Mouse (Mus musculus): ENCODE data around the gene Ppa1.

Gene Ppa1

DNA sequence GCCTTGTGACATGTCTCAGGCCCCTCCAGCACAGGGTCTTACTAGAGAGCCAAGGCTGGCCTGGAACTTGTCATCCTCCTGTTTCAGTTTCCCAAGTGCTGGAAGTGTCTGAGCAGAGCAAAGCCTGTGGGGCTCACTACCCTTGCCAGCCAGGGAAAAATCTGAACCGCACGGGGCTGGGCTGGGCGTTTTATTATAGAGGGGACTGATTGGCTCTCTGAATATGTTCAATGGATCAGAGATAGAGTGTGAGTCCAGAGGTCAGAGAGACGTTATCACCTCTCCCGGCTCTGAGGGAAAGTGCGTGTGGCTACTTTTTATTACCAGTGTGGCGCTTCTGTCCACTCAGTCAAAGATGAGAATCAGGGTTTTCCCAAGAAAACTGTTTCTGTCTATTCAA lies 1.8 kb upstream of the Ppa1 start:
- no peak for DNase-seq (ENCODE audit: low spot score in 2 of 2)

DNA sequence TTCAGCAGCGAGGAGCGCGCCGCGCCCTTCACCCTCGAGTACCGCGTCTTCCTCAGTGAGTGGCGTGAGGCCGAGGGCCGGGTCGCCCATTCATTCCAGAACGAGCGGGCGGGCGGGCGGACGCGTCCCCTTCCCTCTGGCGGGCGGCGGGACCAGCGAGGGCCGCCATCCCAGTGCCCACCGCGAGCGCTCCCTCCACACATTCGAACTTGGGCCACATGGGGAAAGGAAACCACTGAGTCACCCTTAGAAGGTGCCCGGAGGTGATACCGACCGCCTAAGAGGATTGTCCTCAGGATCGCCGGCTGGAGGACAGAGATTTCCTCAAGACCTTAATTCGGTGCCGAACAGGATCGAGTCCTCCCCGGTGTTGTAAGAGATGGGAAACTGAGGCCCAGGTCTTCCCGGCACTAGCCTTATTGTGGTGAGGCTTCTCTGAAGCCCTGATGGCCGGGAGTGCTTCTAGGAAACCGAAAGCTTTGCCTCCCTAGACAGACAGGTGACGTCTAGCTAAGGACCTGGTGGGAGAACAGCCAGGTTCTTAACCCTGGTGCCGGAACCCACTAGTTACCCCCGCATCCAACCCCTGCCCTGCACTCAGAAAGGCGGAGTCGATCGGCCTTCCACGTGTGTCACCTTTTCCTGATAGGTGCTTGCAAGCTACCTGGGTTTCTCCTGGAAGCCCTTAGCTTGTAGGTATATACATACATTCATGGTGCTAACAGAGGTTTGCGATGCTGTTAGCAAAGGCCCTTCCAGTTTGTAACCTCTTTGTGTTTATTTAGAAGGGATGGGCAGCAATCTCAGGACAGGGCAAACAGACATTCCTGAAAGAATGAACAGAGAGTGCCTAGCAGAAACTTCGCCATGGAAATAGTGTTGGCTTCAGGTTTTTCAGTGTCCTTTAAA lies 639 bp downstream of the Ppa1 start:
- DNase-seq (ENCODE audit: low spot score in 2 of 2) = no peak

DNA sequence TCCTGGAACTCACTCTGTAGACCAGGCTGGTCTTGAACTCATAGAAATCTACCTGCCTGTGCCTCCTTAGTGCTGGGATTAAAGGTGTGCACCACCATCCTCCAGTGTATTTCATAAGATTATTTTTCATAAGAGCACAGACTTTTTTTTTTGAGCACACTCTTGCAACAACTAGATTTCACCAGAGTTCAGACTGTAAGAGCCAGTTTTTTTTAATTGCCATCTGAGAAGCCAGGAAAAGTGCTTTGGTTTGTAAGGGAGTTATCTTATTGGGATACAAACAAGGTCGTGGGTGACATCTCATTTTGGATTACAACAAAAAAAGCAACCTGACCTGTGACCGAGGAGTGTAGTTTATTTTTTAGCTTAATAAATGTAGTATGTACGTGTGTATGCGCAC lies 5.8 kb downstream of the Ppa1 start:
- no peak for DNase-seq (ENCODE audit: low spot score in 2 of 2)

DNA sequence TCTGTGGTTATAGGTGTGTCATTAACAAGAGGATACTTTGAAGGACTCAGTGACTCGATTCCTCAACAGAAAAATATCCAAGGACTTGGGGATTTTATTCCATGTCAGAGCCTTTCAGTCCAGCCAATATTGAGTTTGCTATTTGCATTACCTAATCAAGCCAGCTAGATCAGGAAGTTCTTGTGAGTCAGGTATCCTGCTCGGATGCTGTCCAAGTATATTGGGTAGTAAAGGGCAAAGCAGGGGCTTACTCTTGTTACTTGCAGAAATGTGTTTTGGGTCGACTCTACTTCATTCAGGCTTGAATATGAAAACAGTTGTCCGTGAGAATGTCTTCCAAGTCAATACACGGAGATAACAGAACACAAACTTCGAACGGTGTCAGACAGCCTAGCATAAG lies 6.3 kb downstream of the Ppa1 start:
- DNase-seq (ENCODE audit: low spot score in 2 of 2) = no peak

DNA sequence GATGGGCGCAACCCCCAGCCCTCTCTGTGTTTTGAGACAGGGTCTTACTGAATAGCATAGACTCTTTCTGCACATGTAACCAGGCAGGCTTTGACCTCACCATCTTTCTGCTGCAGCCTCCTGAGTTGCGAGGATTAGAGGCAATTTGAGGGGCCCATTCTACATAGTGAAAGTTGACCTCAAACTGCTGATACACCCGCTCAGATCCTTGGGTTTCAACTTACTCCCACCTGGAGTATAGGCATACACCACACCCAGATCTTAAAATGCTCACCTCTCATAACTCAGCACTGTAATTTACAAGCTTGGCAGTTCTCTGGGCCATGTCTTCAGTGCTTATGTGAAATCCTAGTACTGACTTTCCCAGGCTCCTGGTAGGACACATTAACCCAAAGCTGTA lies 6.8 kb downstream of the Ppa1 start:
- no peak for DNase-seq (ENCODE audit: low spot score in 2 of 2)

DNA sequence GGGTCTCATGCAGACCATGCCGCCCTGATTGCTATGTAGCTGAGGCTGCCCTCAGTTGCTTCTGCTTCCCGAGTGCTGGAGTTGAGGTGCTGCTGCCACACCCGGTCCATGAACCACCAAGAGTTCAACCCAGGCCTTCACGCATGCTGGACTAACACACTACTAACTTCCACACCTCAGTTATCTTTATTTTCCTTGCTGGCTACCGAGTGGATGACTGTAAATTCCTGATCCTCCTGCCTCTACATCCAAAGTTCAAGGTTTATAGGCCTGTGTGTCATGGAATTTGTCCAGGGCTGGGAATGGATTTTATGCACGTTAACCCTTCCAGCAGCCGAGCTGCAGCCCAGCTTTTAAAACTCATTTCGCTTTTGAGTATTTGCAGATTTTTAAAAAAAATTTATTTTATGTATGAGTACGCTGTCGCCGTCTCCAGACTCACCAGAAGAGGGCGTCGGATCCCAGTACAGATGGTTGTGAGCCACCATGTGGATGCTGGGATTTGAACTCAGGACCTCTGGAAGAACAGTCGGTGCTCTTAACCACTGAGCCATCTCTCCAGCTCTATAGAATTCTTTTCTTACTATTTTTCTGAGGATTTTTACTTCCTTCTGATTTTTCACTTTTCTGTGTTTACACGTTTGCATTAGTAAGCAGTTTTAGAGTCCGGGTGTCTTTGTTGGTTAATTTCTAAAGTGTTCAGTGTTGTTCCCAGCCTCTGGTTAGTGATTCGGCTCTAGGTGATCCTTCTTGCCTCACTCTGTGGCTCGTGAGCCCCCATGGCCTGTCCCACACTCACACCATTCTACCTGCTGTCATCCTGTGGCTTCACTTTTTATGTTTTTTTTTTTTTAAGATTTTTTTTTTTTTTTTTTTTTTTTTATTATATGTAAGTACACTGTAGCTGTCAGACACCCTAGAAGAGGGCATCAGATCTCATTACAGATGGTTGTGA lies 8.9 kb downstream of the Ppa1 start:
- no peak for DNase-seq (ENCODE audit: low spot score in 2 of 2)

DNA sequence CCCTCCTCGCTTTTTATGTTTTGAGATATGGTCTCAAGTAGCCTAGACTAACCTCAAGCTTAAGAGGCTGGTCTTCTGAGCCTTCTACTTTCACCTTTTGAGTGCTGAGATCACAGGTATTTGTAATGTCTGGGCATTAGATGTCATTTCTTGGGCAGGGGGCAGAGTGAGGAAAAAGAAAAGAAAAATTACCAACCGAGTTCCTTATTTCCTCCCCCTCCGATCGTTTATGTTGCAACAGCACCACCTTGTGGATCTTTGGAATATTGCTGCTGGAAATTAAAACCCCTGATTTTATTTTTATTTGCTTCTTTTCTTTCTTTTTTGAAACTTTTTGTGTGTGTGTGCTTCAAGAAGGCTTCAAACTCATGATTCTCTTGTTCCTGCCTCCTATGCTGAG lies 9.6 kb downstream of the Ppa1 start:
- DNase-seq (ENCODE audit: low spot score in 2 of 2) = no peak

DNA sequence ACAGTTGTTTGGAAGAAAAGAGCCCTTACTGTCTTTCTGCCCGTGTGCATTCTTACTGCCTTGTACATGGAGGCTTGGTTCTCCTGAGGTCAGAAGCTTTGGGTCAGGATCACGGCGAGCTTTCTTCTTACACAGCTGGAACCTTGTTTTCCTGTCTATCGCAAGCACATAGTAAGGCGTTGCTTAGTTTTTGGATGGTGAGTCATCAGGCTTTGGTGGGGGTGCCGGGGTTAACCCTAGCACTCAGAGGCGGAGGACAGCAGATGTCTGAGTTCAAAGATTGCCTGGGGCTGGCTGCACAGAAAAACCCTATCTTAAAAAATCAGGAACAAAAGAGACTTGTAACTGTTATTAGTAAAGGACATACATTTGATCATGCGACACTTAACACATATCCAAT lies 13.5 kb downstream of the Ppa1 start:
- peak in 1 of 2 experiments; percentile 32 for DNase-seq (ENCODE audit: low spot score in 2 of 2)

DNA sequence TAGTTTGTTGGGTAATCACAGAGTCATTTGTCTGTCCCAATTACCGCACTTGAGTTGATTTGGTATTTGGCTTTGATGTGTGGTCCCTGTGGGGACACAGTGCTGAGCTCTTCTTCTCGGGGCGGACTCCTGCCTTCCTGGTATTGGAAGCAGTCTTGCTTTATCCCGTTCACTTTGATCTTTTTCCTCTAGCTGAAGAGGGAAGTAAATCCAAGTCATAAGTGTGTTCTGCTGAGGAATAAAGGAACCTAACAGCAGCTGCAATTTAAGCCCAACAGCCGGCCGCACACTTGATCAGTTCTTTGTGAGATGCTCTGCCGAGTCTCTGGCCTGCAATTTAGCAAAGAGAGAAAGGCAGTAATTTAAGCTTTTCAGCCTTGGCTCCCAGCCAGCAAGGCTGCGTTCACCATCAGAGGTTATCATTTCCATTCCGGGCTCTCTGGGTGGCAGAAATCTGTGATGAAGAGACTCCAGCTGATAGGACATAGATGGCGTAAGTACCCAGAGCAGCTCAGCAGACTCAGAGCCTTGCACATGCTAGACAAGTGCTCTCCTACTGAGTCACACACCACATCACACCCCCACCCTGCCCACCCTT lies 14.1 kb downstream of the Ppa1 start:
- no peak for DNase-seq (ENCODE audit: low spot score in 2 of 2)

DNA sequence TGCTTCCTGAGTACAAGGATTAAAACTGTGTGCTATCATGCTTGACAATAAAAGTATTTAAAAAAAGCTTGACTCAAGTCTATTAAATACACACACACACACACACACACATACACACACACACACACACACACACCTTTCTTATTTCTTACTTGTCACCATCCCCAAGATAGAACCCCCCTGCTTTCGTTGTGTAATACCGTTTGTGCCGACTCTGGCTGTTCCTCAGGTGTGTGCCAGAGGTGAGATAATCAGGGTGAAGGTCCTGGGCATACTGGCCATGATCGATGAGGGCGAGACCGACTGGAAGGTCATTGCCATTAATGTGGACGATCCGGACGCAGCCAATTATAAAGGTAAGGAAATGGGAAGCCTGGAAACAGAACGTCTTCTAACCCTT lies 16.8 kb downstream of the Ppa1 start:
- no peak for DNase-seq (ENCODE audit: low spot score in 2 of 2)

DNA sequence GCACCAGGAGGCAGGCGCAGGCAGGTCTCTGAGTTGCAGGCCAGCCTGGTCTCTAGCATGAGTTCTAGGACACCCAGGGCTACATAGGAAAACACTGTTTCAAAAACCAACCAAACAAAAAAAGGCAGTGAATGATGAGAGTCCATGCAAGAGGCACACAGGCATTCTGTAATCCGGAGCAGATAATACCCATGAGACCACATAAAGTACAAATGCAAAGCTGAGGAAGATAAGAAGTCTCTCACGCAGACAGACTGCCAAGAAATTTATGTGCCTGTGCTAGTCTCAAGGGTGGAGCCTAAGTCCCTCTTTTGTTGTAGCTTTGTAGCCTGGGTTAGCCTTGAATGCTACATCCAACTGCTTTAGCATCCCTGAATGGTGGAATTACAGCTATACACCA lies 17.3 kb downstream of the Ppa1 start:
- no peak for DNase-seq (ENCODE audit: low spot score in 2 of 2)

DNA sequence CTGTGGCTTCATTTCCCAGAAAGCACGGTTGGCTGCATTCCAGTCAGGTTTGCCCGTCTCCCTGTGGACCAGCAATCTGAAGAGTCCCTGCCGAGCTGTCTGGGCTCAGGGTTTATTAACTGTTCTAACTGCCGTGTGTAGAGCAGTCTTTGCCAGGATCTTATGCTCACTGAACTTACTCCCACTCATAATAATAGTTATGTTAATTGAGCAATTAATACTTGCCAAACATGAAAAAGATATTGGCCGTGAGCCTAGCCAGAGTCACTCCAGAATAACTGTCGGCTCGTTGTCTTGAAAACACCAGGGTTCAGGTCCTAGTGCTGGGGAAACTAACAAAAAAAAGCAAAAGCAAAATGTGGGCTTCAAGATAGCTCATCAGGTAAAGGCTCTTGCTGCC lies 20.9 kb downstream of the Ppa1 start:
- no peak for DNase-seq (ENCODE audit: low spot score in 2 of 2)

DNA sequence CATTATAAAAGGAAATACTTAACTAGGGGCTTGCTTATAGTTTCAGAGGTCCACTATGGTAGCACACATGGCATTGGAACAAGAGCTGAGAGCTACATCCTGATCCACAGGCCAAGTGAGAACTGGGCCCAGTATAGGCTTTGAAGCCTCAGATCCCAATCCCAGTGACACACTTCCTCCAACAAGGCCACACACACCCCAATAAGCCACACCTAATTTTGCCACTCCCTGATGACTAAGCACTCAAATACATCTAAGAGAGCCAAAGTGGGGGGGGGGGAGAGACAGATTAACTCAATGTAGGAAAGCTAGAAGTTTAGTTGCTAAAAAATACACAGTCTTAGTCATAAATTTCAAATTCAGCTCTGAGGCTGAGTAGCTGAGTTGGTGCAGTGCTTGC lies 21.5 kb downstream of the Ppa1 start:
- DNase-seq (ENCODE audit: low spot score in 2 of 2) = no peak

DNA sequence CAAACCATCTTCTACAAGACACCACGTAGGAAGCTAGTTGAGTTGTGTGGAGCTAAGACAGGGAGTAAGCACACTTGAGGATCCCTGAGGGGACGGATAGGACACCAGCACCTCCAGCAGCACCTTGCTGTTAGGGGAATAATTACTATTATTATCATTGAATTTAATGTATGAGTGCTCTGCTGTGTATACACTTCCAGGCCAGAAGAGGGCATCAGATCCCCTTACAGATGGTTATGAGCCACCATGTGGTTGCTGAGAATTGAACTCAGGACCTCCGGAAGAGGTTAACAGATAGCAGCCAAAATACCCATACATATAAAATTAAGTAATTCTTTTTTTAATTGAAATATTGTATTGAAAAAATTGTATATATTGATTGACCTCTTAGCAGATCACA lies 22.4 kb downstream of the Ppa1 start:
- DNase-seq (ENCODE audit: low spot score in 2 of 2) = no peak

DNA sequence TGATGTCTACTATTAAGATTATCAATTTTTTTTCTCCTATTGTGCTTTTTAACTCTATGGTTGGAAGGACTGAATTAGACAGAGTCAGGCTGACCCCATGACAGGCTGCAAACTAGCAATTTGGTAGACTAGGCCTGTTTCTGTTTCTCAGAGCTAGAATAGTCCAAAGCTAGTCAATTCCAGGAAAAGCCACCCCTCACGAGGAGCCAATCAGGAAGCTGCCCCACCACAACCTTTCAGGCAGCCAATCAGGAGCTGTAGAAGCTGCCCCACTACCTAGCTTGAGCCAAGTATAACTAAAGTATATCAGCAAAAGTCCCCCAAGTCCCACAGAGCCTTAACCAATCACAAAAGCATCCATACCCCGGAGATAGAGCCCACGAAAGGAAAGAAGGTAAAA lies 27.6 kb downstream of the Ppa1 start:
- DNase-seq (ENCODE audit: low spot score in 2 of 2) = no peak

DNA sequence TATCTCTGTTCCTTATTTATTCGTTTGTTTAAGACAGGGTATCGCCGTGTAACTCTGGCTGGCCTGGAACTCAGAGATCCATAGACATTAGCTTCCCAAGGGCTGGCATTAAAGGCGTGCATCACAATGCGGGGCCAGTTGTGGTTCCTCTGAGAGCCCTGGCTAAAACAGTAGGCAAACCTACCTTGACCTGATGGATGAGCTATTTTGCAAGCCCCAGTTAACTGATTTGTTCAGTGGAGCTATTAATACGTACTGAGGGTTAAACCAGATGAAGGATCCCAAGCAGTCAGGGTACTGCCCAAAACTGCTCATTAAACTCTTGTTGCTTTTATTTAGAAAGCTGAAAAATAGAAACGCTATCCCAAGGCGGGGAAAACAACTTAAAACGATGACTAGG lies 31.2 kb downstream of the Ppa1 start:
- DNase-seq (ENCODE audit: low spot score in 2 of 2) = no peak

DNA sequence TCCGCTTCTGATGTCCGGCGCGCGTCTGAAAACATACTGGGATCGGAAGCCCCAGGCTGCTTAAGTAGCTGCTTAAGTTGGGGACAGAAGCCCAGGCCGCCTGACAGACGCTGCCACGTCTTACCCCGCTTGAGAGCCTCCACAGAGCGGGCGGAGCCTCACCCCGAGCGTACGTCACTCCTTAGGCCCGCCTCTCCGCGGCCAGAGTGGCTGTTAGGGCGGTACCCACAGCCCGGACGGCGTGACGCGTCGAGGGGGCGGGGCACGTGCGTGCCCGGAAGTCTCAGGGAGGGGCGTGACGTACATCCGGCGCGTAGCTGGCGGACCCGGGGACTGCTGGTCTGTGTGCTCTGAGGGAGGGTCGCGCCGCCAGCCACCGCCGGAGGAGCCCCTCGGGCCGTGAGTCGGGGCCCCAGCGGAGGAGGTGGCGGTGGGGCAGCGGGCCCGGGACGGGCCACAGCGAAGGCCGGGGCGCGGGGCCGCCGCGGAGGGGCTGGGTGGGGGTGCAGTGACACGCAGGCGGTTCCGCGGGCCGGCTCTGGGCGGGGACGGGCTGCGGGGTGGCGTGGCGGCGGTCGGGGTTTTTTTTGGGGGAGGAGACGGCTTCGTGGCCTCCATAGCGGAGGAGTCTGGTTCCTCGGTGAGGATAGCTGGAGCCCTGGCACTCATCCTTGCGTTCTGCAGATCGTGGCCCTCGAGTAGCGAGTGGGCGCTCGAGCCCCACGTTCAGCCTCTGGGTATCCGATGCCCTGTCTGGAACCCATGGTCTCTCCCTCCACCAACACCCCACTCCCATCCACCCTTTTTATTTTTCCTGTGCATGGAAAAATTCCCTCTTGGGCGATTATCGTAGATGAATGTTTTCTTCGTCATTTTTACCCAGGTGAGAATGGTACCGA lies 31.9 kb downstream of the Ppa1 start, which contains the start of gene Sar1a:
Sar1a (plus strand) TSS at position 285 of the 899 bp plus-strand sequence.
- DNase-seq (ENCODE audit: low spot score in 2 of 2) = peak; percentile 97

DNA sequence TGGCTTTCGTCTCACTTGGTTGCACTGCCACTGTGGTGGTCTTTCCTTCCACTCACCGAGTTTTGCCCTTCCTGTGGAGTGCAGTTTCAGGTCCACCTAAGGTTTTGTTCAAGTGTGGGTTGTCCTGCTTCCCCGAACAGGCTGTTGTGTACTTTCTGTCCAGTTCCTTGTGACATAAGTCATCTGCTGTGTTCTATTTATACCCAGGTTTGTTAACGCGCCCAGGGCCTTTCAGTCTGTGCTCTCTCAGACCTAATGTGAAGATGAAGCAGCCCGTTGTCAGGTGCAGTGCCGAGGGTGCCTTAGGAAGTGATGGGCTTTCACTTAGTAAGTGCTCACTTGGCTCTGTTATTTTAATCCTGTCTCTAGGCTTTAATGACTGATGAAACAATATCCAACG lies 41.1 kb downstream of the Ppa1 start:
- no peak for DNase-seq (ENCODE audit: low spot score in 2 of 2)

DNA sequence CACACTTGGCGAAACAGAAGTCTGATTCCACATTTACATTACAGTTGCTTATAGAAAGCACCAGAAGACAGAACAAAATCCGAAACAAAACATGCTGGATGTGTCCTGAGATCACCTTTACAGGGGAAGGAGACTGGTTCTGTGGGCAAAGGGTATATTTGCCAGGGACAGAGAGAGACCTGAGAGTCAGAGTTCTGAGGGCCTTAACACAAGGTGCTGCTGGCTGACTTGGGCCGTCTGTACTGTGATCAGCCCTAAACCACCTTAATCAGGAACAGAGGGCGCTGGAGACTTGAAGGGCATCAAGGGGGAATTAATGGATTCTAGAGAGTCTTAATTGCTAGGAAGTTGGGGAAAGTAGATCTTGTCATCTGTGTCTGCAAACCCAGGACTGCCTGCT lies 45.2 kb downstream of the Ppa1 start:
- DNase-seq (ENCODE audit: low spot score in 2 of 2) = no peak

DNA sequence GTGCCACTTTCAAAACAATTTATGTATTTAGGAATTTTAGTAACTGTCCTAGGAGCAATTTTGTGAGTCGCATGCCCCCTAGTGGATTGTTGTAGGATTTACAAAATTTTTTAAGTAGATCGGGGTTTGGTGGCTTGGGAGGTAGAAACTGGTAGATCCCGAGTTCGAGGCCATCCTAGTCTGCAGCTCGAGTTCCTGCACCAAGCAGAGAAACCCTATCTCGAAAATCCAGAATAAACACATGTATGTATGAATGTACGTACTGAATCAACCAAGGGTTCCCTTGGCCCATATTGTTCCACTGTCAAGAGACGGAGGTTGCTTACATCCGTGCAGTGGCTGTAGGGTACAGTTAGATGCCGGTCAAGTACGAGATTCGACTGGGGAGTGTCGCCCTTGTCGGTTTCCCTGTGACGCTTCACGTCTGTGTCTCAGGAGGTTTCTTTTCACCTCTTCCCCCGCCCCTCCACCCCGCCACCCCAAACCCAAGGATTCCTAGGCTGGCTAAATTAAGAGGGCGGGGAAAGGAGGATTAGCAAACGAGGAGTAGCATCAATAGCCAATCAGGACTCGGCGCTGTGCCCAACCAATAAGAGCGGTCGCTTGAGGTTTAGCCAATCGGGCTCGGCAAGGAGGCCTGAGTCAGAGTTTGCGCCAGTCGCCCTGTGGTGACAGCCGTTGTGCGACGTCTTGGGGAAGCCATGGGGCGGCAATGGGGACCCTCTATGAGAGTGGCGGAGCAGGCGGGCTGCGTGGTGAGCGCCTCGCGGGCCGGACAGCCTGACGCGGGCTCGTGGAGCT lies 46.7 kb downstream of the Ppa1 start, which contains the start of gene Tysnd1:
Tysnd1 (plus strand) TSS at position 645 of the 801 bp plus-strand sequence.
- peak; percentile 91 to 93 for DNase-seq (ENCODE audit: low spot score in 2 of 2)

Data from urinary bladder, adult 18-20 months (tissue).